Mouse (Mus musculus) heart, embryonic 11.5 days (tissue): ENCODE results near the gene Ndel1. TPM values are rescaled to one million over a fixed set of nuclear protein-coding genes. Genes with fewer than 3 reads are reported as not detected.

Source experiments
- ATAC-seq: fragments of 200-750 bp; cut with Nextera tagmentation; replicated peaks from 2 replicates; pipeline ENCODE4 v1.8.0; 2017; ENCODE audit warnings: moderate library complexity; ENCODE audit not compliant: insufficient number of reproducible peaks, low FRiP score, low TSS enrichment
- H3K27ac ChIP-seq: fragments of 300-500 bp; sonication (generic); 2 replicates; pipeline ENCODE4 v1.5.1; 2014; ENCODE audit warnings: mild to moderate bottlenecking, low read depth, low read length
- H3K27me3 ChIP-seq: fragments of 300-500 bp; sonication (generic); 2 replicates; pipeline ENCODE4 v1.6.1; 2014; ENCODE audit warnings: mild to moderate bottlenecking, low read length, mixed read lengths; ENCODE audit not compliant: control insufficient read depth, insufficient read depth
- H3K36me3 ChIP-seq: fragments of 300-500 bp; sonication (generic); 2 replicates; pipeline ENCODE4 v1.6.1; 2014; ENCODE audit warnings: mild to moderate bottlenecking, low read length, moderate library complexity, mixed read lengths; ENCODE audit not compliant: control insufficient read depth, insufficient read depth
- H3K4me1 ChIP-seq: fragments of 300-500 bp; sonication (generic); 2 replicates; pipeline ENCODE4 v1.6.1; 2014; ENCODE audit warnings: low read length; ENCODE audit not compliant: control insufficient read depth, insufficient read depth
- H3K4me2 ChIP-seq: fragments of 300-500 bp; sonication (generic); 2 replicates; pipeline ENCODE4 v1.6.1; 2014; ENCODE audit warnings: mild to moderate bottlenecking, moderate library complexity
- H3K4me3 ChIP-seq: fragments of 300-500 bp; sonication (generic); 2 replicates; pipeline ENCODE4 v1.5.1; 2014; ENCODE audit warnings: low read depth, low read length
- H3K9ac ChIP-seq: fragments of 300-500 bp; sonication (generic); 2 replicates; pipeline ENCODE4 v1.6.1; 2014; ENCODE audit warnings: mild to moderate bottlenecking, low read depth, low read length, moderate library complexity
- H3K9me3 ChIP-seq: fragments of 300-500 bp; sonication (generic); replicated peaks from 2 replicates; pipeline ENCODE4 v1.6.1; 2016; ENCODE audit warnings: low read length; ENCODE audit not compliant: control insufficient read depth
- WGBS: fragments of 180-500 bp; shearing (Covaris S2); extraction: QIAGEN DNeasy Blood & Tissue Kit; methylation state at CpG from one replicate; pipeline ENCODE4 v1.1.7; 2014; ENCODE audit not compliant: insufficient replicate concordance; 5-methylcytosine and 5-hydroxymethylcytosine counted together
- polyA plus RNA-seq: library from polyadenylated mRNA; unstranded; fragments of >200 nt; fragmentation: Nextera tagmentation; extraction: Ambion mirVana; gene quantifications from 2 replicates; pipeline ENCODE4 v1.2.1, GENCODE M21; 2014

Gene Ndel1
- polyA plus RNA-seq, result 52.5 and 59.9 TPM in 2 replicates

DNA sequence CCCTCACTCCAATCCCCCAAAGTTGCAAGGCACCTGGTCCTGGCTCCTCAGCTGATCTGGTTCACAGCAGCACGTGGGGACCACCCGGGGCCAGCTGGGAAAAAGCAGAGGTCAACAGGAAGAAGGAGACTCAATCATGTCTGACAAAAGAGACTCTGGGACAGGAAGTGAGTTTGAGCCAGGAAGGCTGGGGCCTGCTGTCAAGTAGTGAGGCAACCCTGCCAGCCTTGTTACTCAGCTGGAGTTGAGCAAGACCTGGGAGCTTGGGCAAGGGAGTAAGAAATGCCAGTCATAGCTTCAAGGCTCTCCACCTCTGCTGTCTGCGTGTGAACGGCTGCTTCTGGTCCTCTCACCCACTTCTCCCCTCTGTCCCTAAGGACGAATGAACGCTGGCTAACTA is at the start of gene Ndel1:
TSS of gene Ndel1 (minus strand) at position 111 of the 400 bp plus-strand sequence.
- Histone ChIP-seq H3K36me3 (no peaks in the 10 kb centered on the region), H3K4me3 (no peak within 1 kb of the TSS), H3K27ac (no peak within 1 kb of the TSS), H3K4me2 (no peak within 1 kb of the TSS), H3K9ac (no peak within 1 kb of the TSS), H3K27me3 (no peaks in the 10 kb centered on the region), H3K9me3 (no peaks in the 10 kb centered on the region), H3K4me1 (no peaks in the 10 kb centered on the region)
- ATAC-seq, result no peak
- 43% methylated on average over 6 of the region's 6 CpGs for WGBS

DNA sequence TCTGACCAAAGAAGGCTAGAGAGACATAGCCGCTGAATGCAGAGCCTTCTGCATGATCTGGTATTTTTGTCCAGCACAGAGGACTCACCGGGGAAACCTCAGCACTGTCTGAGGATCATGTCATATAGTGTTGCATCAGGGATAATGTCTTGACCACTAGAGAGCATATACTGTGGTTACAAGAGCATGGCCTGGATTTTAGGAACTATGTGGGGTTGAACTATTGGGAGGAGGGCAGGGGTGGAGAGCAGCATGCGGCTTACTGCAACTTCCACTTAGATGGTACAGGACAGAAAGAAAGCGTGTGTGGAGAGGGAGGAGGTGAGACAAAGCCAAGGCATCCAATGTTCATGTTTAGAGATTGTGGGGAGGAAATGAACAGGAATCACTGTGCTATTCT is 42.9 kb upstream of the Ndel1 start:
- H3K27me3 ChIP-seq, result no peaks in the 10 kb centered on the region
- no peak overlapping the region for H3K9ac ChIP-seq
- H3K9me3 ChIP-seq, result no peaks in the 10 kb centered on the region
- H3K4me1 ChIP-seq, result no peaks in the 10 kb centered on the region
- no peak overlapping the region for H3K4me3 ChIP-seq
- ATAC-seq, result no peak
- H3K36me3 ChIP-seq, result no peaks in the 10 kb centered on the region
- 79% methylated on average over 4 of the region's 4 CpGs for WGBS
- H3K4me2 ChIP-seq, result no peak overlapping the region
- no peak overlapping the region for H3K27ac ChIP-seq

DNA sequence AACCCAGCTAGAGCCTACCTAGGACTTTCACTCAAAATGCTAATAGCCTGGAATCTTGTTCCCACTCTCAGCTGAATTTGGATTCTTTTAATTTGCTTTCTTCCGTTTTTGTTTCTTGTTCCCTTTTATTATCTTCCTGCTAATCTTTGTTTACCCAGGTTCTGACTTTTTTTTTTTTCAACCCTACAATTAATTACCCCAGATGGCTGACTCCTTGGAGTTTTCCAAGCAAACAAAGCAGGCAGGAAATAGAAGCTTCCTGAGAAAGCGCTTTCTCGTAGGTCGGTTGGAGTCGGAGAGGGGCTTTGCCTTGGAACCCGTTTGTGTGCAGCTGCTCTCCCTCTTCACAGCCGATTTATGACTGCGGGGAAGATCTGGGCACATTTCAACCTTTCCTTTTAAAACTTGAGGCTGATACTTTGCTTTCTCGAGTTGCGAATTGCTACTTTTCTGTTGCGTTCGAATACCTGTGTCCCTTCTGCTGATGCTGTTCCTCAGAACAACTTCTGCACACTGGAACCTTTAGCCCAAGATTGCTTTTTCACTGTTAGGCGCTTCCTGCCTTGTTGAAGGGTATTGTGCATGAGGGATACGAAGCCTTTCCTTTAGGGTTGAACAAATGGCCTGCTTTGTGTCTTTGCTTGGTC is 40.0 kb upstream of the Ndel1 start:
- H3K4me2 ChIP-seq, result no peak overlapping the region
- 48% methylated on average over 14 of the region's 14 CpGs for WGBS
- H3K27me3 ChIP-seq, result no peaks in the 10 kb centered on the region
- peaks cover 3% of the 10 kb centered on the region; the same call in 1 of the 2 replicates for H3K4me1 ChIP-seq
- H3K36me3 ChIP-seq, result no peaks in the 10 kb centered on the region
- no peak overlapping the region for H3K4me3 ChIP-seq
- peak overlapping the region; percentile 24; the same call in 1 of the 2 replicates for H3K27ac ChIP-seq
- no peaks in the 10 kb centered on the region for H3K9me3 ChIP-seq
- ATAC-seq, result no peak
- no peak overlapping the region for H3K9ac ChIP-seq

DNA sequence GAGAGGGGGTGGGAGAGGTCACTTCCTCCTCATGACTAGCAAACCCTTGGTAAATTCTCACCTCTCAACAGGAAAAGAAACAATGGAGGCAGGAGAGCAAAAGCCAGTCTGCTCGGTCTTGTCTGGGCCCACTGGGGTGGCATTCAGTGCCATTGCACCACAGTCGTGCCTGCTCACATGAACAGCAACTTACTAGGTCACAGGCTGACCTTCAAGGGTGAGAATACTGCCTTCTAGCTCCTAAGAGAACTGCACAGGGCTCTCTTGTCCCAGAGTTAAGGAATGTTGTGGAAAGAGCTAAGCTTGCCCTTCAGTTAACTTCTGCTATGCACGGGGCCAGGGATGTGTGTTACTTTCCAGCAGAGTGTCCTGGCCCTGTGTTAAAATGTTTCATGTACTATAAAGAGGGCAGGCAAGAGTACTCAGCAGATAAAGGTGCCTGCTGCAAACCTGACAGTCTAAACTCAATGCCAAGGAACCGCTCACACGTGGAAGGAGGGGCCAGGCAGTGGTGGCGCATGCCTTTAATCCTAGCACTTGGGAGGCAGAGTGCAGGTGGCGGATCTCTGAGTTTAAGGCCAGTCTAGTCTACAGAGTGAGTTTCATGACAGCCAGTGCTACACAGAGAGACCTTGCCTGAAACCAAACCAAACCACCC is 37.3 kb upstream of the Ndel1 start:
- peaks cover 3% of the 10 kb centered on the region; the same call in 1 of the 2 replicates for H3K4me1 ChIP-seq
- H3K36me3 ChIP-seq, result peaks cover 15% of the 10 kb centered on the region
- no peaks in the 10 kb centered on the region for H3K9me3 ChIP-seq
- no peak overlapping the region for H3K27ac ChIP-seq
- H3K4me2 ChIP-seq, result no peak overlapping the region
- H3K27me3 ChIP-seq, result no peaks in the 10 kb centered on the region
- 42% methylated on average over 7 of the region's 7 CpGs for WGBS
- ATAC-seq, result no peak
- no peak overlapping the region for H3K9ac ChIP-seq
- no peak overlapping the region for H3K4me3 ChIP-seq

DNA sequence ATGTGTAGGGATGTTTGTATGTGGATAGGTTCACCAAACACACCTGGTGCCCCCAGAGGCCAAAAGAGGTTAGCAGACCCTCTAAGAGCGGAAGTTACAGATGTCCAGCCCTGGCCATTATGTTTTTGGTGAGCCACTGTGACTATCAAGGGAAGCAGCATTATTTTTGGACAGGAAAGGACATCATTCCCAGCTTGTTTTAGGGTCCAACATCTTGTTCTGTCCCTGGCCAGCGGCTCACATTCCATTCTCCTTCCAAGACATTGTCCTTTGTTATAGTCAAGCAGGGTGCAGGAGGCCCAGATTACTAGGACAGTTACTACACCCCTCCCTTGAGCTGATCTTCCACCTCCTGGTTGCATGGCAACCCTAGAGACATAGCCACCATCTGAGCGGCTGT is 35.6 kb upstream of the Ndel1 start:
- Histone ChIP-seq H3K27ac (no peak overlapping the region), H3K4me2 (no peak overlapping the region), H3K9ac (no peak overlapping the region), H3K36me3 (peaks cover 26% of the 10 kb centered on the region), H3K4me3 (no peak overlapping the region), H3K9me3 (no peaks in the 10 kb centered on the region), H3K4me1 (peaks cover 7% of the 10 kb centered on the region; the same call in 1 of the 2 replicates), H3K27me3 (no peaks in the 10 kb centered on the region)
- WGBS, result 77% methylated on average over 3 of the region's 3 CpGs
- ATAC-seq, result no peak

DNA sequence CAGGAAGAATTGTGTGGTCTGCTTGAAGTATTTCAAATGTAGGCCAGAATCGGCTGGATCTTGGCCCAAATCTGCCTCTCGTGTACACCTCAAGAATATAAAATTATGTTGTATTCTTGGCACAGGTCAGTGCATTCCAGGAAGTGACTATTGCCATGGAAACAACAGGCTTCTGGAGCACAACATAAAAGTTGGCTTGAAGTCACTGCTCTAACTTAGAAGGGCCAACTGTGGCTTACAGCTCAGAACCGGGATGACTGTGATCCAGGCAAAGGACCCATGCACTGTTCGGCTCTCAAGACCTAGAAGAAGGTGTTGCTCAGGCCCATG is 34.8 kb upstream of the Ndel1 start:
- Histone ChIP-seq H3K27me3 (no peaks in the 10 kb centered on the region), H3K4me3 (no peak overlapping the region), H3K9ac (no peak overlapping the region), H3K4me2 (no peak overlapping the region), H3K36me3 (peaks cover 26% of the 10 kb centered on the region), H3K9me3 (no peaks in the 10 kb centered on the region), H3K27ac (no peak overlapping the region), H3K4me1 (peaks cover 7% of the 10 kb centered on the region; the same call in 1 of the 2 replicates)
- 78% methylated on average over 4 of the region's 4 CpGs for WGBS
- no peak for ATAC-seq

DNA sequence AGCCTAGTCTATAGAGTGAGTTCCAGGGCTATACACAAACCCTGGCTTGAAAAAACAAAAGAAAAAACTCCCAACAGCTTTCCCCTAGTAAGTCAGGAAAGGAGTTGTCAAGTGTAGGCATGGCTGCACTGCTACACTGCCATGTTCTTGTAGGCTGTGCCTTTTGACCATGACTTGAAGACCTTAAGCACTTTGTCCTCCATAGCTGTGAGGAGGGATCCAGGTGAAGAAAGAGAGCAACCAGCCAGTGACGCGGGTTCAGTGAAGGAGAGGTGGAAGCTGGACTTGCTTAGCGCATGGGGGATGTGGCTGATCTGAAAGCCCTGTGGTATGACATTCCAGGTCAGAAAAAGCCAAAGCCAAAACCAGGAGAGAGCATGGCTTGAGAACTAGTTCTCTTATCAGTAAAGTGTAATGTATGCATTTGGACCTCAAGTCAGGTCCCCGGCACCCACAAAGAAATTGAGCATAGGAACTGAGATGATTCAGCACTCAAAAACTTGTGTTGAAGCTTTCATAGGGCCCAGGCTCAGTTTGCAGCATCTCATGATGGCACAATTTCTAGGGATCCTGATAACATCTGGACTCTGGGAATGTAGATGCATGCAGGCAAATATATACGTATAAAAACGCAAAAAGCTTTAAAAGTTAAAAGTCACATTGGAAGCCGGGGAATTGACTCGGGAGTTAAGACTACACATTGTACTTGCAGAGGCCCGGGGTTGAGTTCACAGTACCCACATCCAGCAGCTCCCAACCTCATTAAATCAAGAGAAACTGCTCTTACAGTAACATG is 34.2 kb upstream of the Ndel1 start:
- no peak for ATAC-seq
- Histone ChIP-seq H3K9ac (no peak overlapping the region), H3K36me3 (peaks cover 26% of the 10 kb centered on the region), H3K27ac (no peak overlapping the region), H3K27me3 (no peaks in the 10 kb centered on the region), H3K4me1 (peaks cover 8% of the 10 kb centered on the region; the same call in 1 of the 2 replicates), H3K4me3 (no peak overlapping the region), H3K4me2 (no peak overlapping the region), H3K9me3 (no peaks in the 10 kb centered on the region)
- WGBS, result 89% methylated on average over 9 of the region's 9 CpGs

DNA sequence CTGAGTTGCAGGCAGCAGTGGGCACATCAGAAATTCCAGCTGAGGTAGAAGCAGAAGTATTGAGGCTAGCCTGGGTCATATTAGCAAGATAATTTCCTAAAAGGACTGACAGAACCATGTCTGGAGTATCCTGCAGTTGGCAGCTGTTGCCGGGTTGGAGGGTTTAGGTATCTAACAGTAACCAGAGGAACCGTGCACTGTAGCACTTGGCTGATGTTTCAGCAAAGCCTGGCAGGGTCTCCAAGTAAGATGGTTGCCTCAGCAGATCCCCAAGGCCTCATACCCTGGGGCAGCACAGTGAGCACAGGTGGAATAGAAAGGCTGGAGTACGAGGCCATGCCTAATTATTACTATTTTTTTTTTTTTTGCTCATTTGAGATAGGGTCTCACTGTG is 33.5 kb upstream of the Ndel1 start:
- peaks cover 10% of the 10 kb centered on the region; the same call in 1 of the 2 replicates for H3K4me1 ChIP-seq
- H3K27me3 ChIP-seq, result no peaks in the 10 kb centered on the region
- ATAC-seq, result no peak
- H3K4me3 ChIP-seq, result no peak overlapping the region
- 87% methylated on average over 3 of the region's 3 CpGs for WGBS
- H3K9ac ChIP-seq, result no peak overlapping the region
- H3K36me3 ChIP-seq, result peaks cover 26% of the 10 kb centered on the region
- no peak overlapping the region for H3K27ac ChIP-seq
- no peaks in the 10 kb centered on the region for H3K9me3 ChIP-seq
- no peak overlapping the region for H3K4me2 ChIP-seq
